Mouse (Mus musculus) spleen, adult 2 months (tissue): ENCODE measurements around the gene Hs3st6. TPM values are rescaled to one million over a fixed set of nuclear protein-coding genes. Genes with fewer than 3 reads are reported as not detected.
"Not testable (repeated sequence)": the region's sequence is repeated elsewhere in the genome, so short reads cannot be mapped to it uniquely, and the experiment has no call there.

Source experiments
- DNase-seq, 2 experiments: peaks; one replicate each; pipeline versions ENCODE4 v3.0.0 to v3.0.0-alpha.2; 2012 to 2021; ENCODE audit warnings: low spot score in 2 of 2, low read depth in 1 of 2
- H3K27ac ChIP-seq: fragments of 200-500 bp; 2 replicates; pipeline ENCODE4 v1.5.1; 2012; ENCODE audit warnings: low read length, inconsistent platforms; ENCODE audit not compliant: insufficient read depth
- H3K27me3 ChIP-seq: fragments of 200-500 bp; 2 replicates; pipeline ENCODE4 v1.6.1; 2012; ENCODE audit warnings: mild to moderate bottlenecking, moderate library complexity, low read length, inconsistent platforms; ENCODE audit not compliant: control insufficient read depth, insufficient read depth
- H3K36me3 ChIP-seq: fragments of 200-500 bp; 2 replicates; pipeline ENCODE4 v1.6.1; 2012; ENCODE audit warnings: mild to moderate bottlenecking, low read length, inconsistent platforms; ENCODE audit not compliant: control insufficient read depth, insufficient read depth
- H3K4me1 ChIP-seq: fragments of 200-500 bp; 2 replicates; pipeline ENCODE4 v1.6.1; 2011; ENCODE audit warnings: inconsistent platforms; ENCODE audit not compliant: control insufficient read depth, insufficient read depth, insufficient read length
- H3K4me3 ChIP-seq: fragments of 200-500 bp; 2 replicates; pipeline ENCODE4 v1.5.1; 2011; ENCODE audit warnings: mild to moderate bottlenecking, inconsistent platforms; ENCODE audit not compliant: insufficient read depth, insufficient read length; ENCODE audit errors: extremely low read depth
- CTCF ChIP-seq: fragments of 200-500 bp; IDR thresholded peaks from 2 replicates; pipeline ENCODE4 v1.5.1; 2011; ENCODE audit warnings: mild to moderate bottlenecking, inconsistent platforms; ENCODE audit not compliant: insufficient read depth, insufficient read length, insufficient replicate concordance; ENCODE audit errors: extremely low read depth
- POLR2A ChIP-seq: fragments of 200-500 bp; IDR thresholded peaks from 2 replicates; pipeline ENCODE4 v1.6.1; 2011; ENCODE audit warnings: low read depth, low read length, inconsistent platforms
- whole genome bisulfite sequencing: fragments of 180-500 bp; shearing (Covaris S2); methylation state at CpG from one replicate; pipeline ENCODE4 v1.1.7; 2018; 5-methylcytosine and 5-hydroxymethylcytosine counted together
- polyA plus RNA-seq: library from polyadenylated mRNA; depleted of rRNA; stranded (reverse); fragments of >200 nt; gene quantifications from 2 replicates; pipeline ENCODE4 v1.2.3, GENCODE M21; 2012

Hs3st6 gene
- polyA plus RNA-seq, 1 experiment = 0.42 TPM

DNA sequence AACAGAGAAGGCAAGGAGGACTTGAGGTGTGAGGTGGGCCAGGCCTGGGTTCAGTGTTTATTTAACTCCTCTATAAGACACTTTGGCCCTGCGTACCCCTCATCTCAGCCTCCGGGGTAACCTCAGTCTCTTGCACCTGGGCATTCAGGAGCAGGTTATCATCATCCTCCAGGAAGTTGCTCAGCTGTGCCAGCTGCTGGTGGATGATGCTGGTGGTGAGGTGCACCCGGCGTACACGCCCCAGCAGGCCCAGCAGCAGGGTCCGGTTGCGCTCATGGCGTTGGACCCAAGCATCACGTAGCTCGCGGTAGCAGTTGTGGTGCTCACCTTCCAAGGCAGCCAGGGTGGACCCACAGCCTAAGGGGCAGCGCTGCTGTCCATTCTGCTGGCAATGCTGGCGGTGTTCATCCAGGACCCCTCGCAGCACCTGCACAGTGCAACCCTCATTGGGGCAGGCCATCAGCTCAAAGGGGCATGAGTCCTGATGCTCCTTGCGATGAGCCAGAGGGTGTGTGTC, 36.6 kb upstream of the Hs3st6 start:
- no peaks in the 10 kb centered on the region for H3K27me3 ChIP-seq
- no peak overlapping the region for H3K27ac ChIP-seq
- no peaks in the 10 kb centered on the region for H3K4me1 ChIP-seq
- TF ChIP-seq CTCF (no peak), POLR2A (no peak)
- H3K36me3 ChIP-seq = peaks cover 5% of the 10 kb centered on the region; the same call in 1 of the 2 replicates
- no peak for DNase-seq
- H3K4me3 ChIP-seq = no peak overlapping the region
- WGBS = 98% methylated on average over 15 of the region's 15 CpGs

DNA sequence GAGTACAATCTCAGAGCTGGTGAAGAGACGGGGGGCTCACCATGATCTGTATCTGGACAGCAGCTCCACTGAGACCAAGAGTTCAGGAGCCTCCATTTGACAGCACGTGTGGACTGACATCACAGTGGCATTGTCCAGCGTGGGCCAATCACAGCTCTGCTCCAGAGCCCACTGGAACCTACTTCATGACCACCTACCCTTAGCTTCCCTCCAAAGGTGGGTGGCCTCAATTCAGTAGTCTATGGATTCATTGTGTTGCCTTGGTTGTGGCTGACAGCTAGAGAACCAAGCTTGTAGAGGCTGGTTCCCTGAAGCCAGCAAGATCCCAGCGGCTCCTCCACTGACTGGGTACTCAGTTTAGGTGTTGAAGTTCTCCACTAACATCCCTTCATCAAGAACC, 34.8 kb upstream of the Hs3st6 start, which contains the start of the genes Rnf151 and Rps2:
Rnf151 (minus strand) TSS at position 121 of the 400 bp plus-strand sequence.
Rps2 (plus strand) TSS at position 174 of the 400 bp plus-strand sequence.
- WGBS = 89% methylated on average over 4 of the region's 4 CpGs
- H3K27ac ChIP-seq = no peak within 1 kb of the TSS
- H3K4me3 ChIP-seq = no peak within 1 kb of the TSS
- TF ChIP-seq POLR2A = no peak
- no peak for TF ChIP-seq CTCF
- DNase-seq = no peak
- no peaks in the 10 kb centered on the region for H3K27me3 ChIP-seq
- no peaks in the 10 kb centered on the region; the same call in 1 of the 2 replicates for H3K4me1 ChIP-seq
- H3K36me3 ChIP-seq = peaks cover 14% of the 10 kb centered on the region

DNA sequence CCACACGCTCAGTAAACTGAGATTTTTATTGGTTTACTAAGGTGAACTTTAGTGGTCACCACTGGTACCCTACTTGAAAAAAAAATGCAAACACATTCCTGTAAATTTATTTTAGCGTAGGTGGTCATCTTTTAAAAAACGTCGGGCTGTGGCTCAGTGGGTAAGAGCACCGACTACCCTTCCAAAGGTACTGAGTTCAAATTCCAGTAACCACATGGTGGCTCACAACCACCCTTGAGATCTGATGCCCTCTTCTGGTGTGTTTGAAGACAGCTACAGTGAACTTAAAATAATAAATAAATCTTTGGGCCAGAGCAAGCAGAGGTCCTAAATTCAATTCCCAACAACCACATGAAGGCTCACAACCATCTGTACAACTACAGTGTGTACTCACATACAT, 33.9 kb upstream of the Hs3st6 start:
- peaks cover 14% of the 10 kb centered on the region for H3K36me3 ChIP-seq
- H3K4me3 ChIP-seq = peak overlapping the region; percentile 79; the same call in 1 of the 2 replicates
- H3K27me3 ChIP-seq, DNase-seq, H3K4me1 ChIP-seq, H3K27ac ChIP-seq: not testable (repeated sequence)
- WGBS = 68% methylated on average over 5 of the region's 5 CpGs

DNA sequence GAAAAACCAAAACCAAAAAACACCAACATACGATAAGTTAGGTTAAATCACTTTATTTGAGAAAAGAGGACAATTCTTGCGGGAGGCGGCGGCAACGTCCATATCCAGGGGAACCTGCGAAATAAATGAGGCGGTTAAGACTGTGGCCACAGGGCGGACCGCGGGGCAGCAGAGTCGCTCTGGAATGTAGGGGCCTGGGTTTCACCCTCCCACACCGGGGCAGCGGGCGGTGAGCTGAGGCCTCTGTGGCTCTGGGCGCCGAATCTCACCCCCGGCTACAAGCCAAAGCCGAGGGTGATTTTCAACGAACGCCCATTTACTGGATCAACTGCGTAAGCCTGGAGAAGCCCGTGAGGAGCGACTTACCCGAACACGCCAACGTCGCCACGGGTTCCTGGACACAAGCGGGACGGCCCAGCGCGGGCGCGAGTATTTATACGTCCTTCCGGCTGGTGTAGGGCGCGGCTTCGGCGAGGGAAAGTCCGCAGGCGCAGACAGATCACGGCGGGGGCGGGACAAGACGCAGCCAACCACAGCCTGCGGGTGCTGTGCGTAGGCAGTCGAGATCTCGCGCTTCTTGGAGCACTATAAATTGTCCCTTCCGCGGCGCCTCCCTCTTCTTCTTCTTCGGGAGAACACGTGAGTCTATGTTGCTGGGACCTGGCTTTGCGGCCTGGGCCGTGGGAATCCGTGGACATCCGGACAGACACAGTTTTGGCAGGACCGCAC, 33.1 kb upstream of the Hs3st6 start:
- Histone ChIP-seq H3K27ac (peak overlapping the region; percentile 76), H3K36me3 (peaks cover 14% of the 10 kb centered on the region), H3K4me1 (peaks cover 7% of the 10 kb centered on the region; the same call in 1 of the 2 replicates), H3K4me3 (peak overlapping the region; percentile 79), H3K27me3 (no peaks in the 10 kb centered on the region)
- TF ChIP-seq CTCF (no peak), POLR2A (peak; percentile 86)
- WGBS = under 1% methylated on average over 61 of the region's 61 CpGs
- peak; percentile 96 to 97 for DNase-seq

DNA sequence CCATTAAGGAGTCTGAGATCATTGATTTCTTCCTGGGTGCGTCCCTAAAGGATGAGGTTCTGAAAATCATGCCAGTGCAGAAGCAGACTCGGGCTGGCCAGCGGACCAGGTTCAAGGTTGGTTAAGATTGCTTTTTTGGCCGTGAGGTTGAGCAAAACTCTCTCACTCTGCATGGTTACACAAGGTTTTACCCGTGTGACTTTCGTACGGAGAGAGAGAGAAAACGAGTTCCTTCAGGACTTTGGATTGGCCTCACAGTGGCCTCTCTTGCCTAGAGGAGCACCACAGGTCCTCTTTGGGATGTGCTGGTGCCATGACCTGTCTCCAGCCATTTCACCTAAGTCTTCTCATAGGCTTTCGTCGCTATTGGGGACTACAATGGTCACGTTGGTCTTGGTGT, 32.2 kb upstream of the Hs3st6 start:
- H3K27me3 ChIP-seq, H3K27ac ChIP-seq, H3K4me1 ChIP-seq, DNase-seq: not testable (repeated sequence)
- Histone ChIP-seq H3K36me3 (peaks cover 14% of the 10 kb centered on the region), H3K4me3 (peak overlapping the region; percentile 66)
- WGBS = 2% methylated on average over 11 of the region's 11 CpGs

DNA sequence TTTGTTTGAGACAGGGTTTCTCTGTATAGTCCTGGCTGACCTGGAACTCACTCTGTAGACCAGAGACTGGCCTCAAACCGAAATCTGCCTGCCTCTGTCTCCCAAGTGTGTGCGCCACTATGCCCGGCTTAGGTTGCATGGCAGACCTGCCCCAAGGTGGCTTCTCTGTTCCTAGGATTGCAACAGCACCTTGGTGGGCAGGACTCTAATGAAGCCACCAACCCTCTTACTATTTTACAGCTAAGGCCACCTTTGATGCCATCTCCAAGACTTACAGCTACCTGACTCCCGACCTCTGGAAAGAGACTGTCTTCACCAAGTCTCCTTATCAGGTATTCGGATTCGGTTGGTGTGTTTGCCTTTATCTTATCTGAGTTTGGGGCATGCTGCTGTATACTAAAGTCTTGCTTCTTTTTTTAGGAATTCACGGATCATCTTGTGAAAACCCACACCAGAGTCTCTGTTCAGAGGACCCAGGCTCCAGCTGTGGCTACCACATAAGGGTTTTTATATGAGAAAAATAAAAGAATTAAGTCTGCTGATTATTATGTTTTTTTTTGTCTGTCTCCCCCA, 31.3 kb upstream of the Hs3st6 start:
- whole genome bisulfite sequencing = 60% methylated on average over 7 of the region's 7 CpGs
- H3K4me1 ChIP-seq, H3K4me3 ChIP-seq, H3K27me3 ChIP-seq, H3K27ac ChIP-seq, DNase-seq: not testable (repeated sequence)
- peaks cover 12% of the 10 kb centered on the region for H3K36me3 ChIP-seq

DNA sequence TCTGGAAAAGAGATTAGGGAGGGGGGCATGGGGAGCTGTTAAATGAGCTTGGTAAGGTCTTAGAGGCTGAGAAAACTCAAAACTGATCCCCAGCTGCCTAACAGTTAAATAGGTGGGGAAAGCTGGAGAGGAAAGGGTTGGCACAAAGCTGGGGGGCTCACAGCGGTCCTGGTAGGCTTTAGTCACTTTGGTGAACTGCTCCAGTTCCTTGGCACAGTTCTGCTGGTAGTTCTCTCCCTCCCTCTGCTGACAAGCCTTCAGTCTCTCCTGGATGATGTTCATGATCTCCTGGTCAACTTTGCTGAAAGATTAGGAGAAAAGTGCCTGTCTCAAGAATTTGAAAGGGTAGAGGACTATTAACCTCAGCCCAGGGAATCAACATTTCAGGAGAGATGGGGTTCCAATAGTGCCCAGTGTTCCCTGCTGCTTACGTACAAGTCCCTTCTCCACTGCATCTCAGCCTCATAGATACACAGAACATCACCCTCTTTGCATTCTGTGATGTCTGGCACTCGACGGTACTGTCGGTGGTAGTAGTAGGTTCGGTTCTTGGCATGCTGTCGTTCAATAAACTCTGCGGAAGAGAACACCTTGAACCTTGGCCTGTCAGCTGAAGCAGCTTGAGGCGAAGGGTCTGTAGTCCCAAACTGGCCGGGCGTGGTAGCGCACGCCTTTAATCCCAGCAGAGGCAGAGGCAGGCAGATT, 30.4 kb upstream of the Hs3st6 start:
- no peak for DNase-seq
- WGBS = 57% methylated on average over 13 of the region's 13 CpGs
- Histone ChIP-seq H3K27me3 (no peaks in the 10 kb centered on the region), H3K4me1 (peaks cover 7% of the 10 kb centered on the region), H3K27ac (no peak overlapping the region), H3K4me3 (no peak overlapping the region), H3K36me3 (peaks cover 12% of the 10 kb centered on the region)
- TF ChIP-seq CTCF = no peak
- no peak for TF ChIP-seq POLR2A
